Mouse (Mus musculus) small intestine, adult 2 months (tissue): ENCODE measurements around the gene Fam169b.

Source experiments
- CTCF ChIP-seq: fragments of 200-500 bp; IDR thresholded peaks from 2 replicates; pipeline ENCODE4 v1.5.1; 2012; ENCODE audit warnings: low read depth, mild to moderate bottlenecking, control low read depth, inconsistent platforms, low read length, moderate library complexity, mixed read lengths; ENCODE audit not compliant: insufficient replicate concordance, insufficient read length; ENCODE audit errors: extremely low read depth
- POLR2A ChIP-seq: fragments of 200-500 bp; IDR thresholded peaks from 2 replicates; pipeline ENCODE4 v1.6.1; 2012; ENCODE audit warnings: low read depth, mild to moderate bottlenecking, control low read depth, inconsistent platforms, low read length, moderate library complexity

- TF ChIP-seq POLR2A (no peak), CTCF (no peak)
Measured at GRCm38 (mm10) chr7:68386767-68387166, 113.1 kb downstream of the Fam169b start.
